Comparison of ENCODE assay signal across 22 mouse cellular contexts in the genomic region with DNA sequence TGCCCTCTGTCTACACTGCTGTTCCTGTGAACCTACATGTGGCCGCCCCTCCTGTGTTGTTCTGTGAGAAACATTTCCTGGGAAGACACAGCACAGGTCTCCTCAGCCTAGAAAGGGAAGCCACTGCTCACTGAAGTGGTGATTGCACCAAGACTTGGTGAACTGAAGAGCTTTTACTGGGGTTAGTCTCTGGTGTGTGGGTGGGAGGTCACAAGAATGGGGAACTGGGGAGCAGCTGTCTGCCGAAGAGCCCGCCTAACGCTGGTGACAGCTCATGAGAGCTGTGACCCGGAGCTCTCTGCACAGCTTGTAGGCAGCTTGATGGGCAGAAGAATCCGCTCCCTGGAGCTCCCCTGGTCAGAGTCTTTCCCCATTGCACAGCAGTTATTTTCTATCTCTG.
DNase-seq lines count a peak whose midpoint lies in the region; ATAC-seq and TF ChIP-seq lines count a peak whose summit lies in the region.
"Had no signal": no experiment of that assay in that cellular context is flagged by ENCODE, and none has a peak within 500 bp of the region (broad histone marks: within the 10 kb centered on the region; RNA-seq: fewer than 3 reads in every experiment).

No protein-coding gene starts in this region.

- no peaks in the 10 kb centered on the region for H3K27me3 ChIP-seq in lung, embryonic 14.5 days (ENCODE audit: insufficient read depth, low read length)
- H3K27me3 ChIP-seq: embryonic facial prominence, embryonic 15.5 days; heart, embryonic 15.5 days had no signal

- WGBS in lung, embryonic 14.5 days = 50% methylated on average over 6 of the region's 6 CpGs

- H3K9ac ChIP-seq in lung, embryonic 14.5 days = no peak overlapping the region
- H3K9ac ChIP-seq: embryonic facial prominence, embryonic 15.5 days; heart, embryonic 15.5 days; hindbrain, embryonic 14.5 days had no signal

- peak; percentile 4 for DNase-seq in lung, embryonic 14.5 days
- DNase-seq in lung, postnatal 14 days = no peak
- DNase-seq in thymus, postnatal 0 days (ENCODE audit: low spot score) = peak; percentile 43
- DNase-seq in thymus, postnatal 10 days (ENCODE audit: low spot score in 2 of 2) = no peak
- no peak for DNase-seq in layer of hippocampus, adult 2 months (ENCODE audit: low spot score in 2 of 2)
- DNase-seq in heart, adult 8-10 months (ENCODE audit: low spot score) = no peak
- DNase-seq: adrenal gland, postnatal 10 days; cerebellum, adult 11-12 months; cerebellum, adult 9-11 months; cerebellum, postnatal 36 days; gastrocnemius, postnatal 36 days; heart, adult 18-20 months; heart, postnatal 14 days had no signal

- H3K36me3 ChIP-seq in lung, embryonic 14.5 days (ENCODE audit: insufficient read depth) = no peaks in the 10 kb centered on the region
- H3K36me3 ChIP-seq: embryonic facial prominence, embryonic 15.5 days; forebrain, embryonic 10.5 days; heart, embryonic 15.5 days; hindbrain, embryonic 10.5 days had no signal

- no peak for ATAC-seq in lung, embryonic 14.5 days (ENCODE audit: insufficient read depth)
- ATAC-seq in hematopoietic stem cell, adult 5-6 weeks (replicated peaks in 1 of 2; ENCODE audit: insufficient read depth in 1 of 2, low FRiP score in 2 of 2, low TSS enrichment in 1 of 2, low read depth in 1 of 2, poor library complexity in 2 of 2, severe bottlenecking in 2 of 2) = peak; percentile 62 to 76
- ATAC-seq: forebrain, embryonic 14.5 days had no signal

- no peaks in the 10 kb centered on the region for H3K4me1 ChIP-seq in lung, embryonic 14.5 days (ENCODE audit: insufficient read depth)
- H3K4me1 ChIP-seq: embryonic facial prominence, embryonic 15.5 days; heart, embryonic 15.5 days had no signal

- no peak for TF ChIP-seq CTCF in lung, embryonic 14.5 days (IDR thresholded peaks at IDR 0.05; ENCODE audit: low read depth)
- TF ChIP-seq CTCF in layer of hippocampus, adult 2 months (conservative IDR thresholded peaks at IDR 0.05) = no peak

- H3K4me3 ChIP-seq in lung, embryonic 14.5 days (ENCODE audit: low read depth, low read length) = no peak overlapping the region
- H3K4me3 ChIP-seq in layer of hippocampus, adult 2 months = no peak overlapping the region
- H3K4me3 ChIP-seq: embryonic facial prominence, embryonic 15.5 days; erythroblast, embryonic 14.5 days; forebrain, embryonic 10.5 days; heart, embryonic 15.5 days; hindbrain, embryonic 10.5 days had no signal

- H3K27ac ChIP-seq in lung, embryonic 14.5 days (ENCODE audit: low read depth) = no peak overlapping the region
- H3K27ac ChIP-seq in layer of hippocampus, adult 2 months = no peak overlapping the region
- H3K27ac ChIP-seq: embryonic facial prominence, embryonic 15.5 days; forebrain, embryonic 10.5 days; heart, embryonic 15.5 days; hindbrain, embryonic 10.5 days; hindbrain, embryonic 14.5 days had no signal

- no peak overlapping the region for H3K4me2 ChIP-seq in lung, embryonic 14.5 days
- H3K4me2 ChIP-seq: embryonic facial prominence, embryonic 15.5 days; heart, embryonic 11.5 days; heart, embryonic 15.5 days; hindbrain, embryonic 14.5 days had no signal

- 0 out of 2 replicates have a peak, but pooled peaks cover 3% of the 10 kb centered on the region for H3K9me3 ChIP-seq in lung, embryonic 14.5 days (ENCODE audit: low read depth, low read length)
- H3K9me3 ChIP-seq: forebrain, embryonic 10.5 days; heart, embryonic 15.5 days; hindbrain, embryonic 10.5 days had no signal

Comparison
In these comparisons a context has a peak if more than half of its experiments do, and no peak if none do; other contexts are left out.
1. DNase-seq: peak in lung, embryonic 14.5 days (single experiment) and thymus, postnatal 0 days (single experiment); none in lung, postnatal 14 days (single experiment), thymus, postnatal 10 days (0 of 2), layer of hippocampus, adult 2 months (0 of 2) and heart, adult 8-10 months (single experiment).